Mouse (Mus musculus) ZHBTc4 (cell line): Measurements from ENCODE around the gene Tpp1.
"Not testable (repeated sequence)": the region's sequence is repeated elsewhere in the genome, so short reads cannot be mapped to it uniquely, and the experiment has no call there.

Experiments used
- DNase-seq: peaks from one replicate; pipeline ENCODE4 v3.0.0-alpha.2; 2011; ENCODE audit warnings: low read depth, low spot score

Tpp1 gene

DNA sequence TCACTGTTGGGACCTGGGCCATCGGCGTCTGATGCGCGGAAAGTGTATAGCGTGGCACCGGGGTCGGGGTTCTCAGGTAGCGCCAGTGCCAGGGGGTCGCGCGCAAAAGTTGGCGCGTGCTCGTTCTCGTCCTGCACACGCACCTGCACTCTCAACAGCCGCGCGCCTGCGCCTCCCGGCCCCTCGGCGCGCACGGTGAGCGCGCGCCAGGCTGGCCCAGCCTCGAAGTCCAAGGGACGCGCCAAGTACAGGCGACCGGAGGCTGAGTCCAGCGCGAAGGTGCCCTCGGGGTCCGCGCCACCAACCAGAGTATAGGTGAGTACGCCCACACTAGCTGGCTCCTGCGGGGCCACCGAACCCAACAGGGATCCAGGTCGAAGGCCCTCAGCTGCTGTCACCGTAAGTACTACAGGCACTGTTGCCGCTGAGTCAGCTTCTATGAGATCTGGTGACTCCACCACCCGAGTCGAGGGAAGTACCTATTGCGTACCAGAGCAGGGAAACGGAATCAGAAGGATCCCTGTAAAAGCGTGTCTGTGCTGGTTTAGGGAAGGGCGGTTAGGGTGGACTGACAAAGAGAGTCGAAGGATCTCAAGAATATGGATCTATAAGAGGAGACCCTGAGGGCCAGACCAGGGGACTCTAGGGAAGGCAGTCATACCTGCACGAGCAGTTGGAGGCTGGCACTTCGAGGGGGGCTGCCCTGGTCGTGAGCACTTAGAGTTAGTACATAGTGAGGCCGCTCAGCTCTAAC, 10.7 kb upstream of the Tpp1 start:
- peak; percentile 48 for DNase-seq

DNA sequence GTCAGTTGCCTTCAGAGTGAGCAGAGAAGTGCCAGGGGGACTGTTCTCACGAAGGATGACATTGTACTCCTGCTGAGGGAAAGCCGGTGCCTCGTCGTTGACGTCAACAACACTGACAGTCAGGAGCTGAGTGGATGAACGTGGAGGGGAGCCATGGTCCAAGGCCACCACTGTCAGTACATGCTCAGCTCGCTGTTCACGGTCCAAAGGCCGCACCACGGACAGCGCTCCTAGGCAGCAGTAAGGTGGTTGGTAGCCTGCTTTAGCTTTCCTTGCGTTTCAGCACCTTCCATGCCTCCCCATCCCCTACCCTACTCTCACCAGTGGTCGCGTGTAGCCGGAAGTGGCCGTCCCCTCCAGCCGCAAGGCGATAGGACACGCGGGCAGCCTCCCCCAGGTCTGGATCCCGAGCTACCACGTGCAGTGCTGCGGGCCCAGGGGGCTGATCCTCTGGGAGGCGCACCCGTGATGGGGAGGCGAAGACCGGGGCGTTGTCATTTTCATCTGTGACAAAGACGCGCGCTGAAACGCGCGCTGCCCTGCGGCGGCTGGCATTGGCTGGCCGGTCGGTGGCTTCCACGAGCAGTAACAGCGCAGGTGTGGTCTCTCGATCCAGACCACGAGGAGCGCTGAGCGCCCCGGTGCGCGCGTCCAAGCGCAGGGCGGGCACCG, 9.9 kb upstream of the Tpp1 start:
- DNase-seq: peak; percentile 72

DNA sequence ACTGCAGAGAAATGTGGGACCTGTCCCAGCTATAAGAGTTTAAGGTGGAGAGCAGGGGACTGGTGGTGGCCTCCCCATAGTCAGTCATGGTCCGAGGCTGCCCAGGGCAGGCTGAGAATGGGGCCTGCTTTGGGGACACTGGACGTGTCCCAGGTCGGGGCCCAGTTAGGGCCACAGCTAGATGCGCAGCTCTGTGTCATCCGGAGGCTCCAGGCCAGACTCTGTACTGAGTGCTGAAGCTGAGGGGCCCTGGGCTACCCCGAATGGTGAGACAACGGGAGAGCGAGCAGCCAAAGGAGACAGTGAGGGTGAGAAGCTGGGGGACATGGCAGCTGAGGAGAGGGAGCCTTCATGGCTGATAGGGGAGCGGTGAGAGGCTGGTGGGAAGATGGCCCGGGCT, 1.2 kb upstream of the Tpp1 start:
- no peak for DNase-seq

DNA sequence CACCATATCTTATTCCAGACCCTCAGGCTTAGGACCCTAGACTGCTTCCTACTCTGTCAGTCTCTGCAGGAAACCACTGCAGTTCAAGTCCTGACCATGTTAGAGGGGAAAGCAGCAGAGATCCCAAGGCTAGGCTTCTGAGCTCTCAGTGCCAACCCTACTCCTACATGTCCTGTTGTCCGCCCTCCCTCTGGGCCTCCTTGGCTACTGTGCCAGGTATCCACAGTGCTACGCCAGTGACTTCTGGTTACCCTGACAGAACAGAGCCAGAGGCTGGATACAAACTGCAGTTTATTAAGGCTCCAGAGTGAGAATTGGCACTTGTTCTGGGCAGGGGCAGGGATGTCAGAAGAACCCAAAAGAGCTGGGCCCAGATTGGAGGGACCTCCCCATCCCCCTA, 681 bp upstream of the Tpp1 start:
- DNase-seq: no peak

- DNase-seq: no peak
Observed at GRCm38 (mm10) chr7:105747776-105748175, 4.3 kb downstream of the Tpp1 start.

DNA sequence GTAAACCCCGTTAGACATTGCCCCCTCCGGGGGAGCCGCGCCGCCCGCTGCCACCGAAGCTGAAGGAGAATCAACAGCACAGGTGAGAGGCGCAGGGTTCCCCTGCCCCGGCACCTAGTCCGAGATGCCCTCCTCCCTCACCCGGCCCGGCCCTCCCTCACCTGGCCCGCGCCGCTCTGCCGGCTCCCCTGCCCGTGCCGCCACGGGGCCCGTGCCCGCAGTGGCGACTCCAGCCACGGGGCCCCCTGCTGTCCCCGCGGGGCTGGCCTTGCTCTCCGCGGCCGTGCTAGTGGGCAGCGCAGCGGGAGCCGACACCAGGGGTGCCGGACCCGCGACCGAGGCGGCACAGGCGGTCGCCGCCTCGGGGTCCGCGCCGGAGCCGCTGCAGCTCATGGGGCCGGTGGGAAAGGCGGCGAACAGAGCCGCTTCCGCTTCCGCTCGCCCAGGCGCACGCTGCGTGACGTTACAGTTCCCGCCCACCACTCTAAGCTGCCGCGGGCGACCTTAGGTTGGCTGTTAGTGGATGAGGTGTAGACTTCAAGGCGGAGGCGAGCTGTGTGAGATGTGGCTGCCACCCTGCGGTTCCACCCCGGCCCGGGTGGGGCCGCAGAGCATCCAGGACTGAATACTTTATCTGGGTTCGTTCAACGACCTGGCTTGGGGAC, 8.0 kb downstream of the Tpp1 start, which contains the start of gene Taf10:
Taf10 (minus strand) TSS at position 436 of the 665 bp plus-strand sequence.
- DNase-seq: peak; percentile 97

DNA sequence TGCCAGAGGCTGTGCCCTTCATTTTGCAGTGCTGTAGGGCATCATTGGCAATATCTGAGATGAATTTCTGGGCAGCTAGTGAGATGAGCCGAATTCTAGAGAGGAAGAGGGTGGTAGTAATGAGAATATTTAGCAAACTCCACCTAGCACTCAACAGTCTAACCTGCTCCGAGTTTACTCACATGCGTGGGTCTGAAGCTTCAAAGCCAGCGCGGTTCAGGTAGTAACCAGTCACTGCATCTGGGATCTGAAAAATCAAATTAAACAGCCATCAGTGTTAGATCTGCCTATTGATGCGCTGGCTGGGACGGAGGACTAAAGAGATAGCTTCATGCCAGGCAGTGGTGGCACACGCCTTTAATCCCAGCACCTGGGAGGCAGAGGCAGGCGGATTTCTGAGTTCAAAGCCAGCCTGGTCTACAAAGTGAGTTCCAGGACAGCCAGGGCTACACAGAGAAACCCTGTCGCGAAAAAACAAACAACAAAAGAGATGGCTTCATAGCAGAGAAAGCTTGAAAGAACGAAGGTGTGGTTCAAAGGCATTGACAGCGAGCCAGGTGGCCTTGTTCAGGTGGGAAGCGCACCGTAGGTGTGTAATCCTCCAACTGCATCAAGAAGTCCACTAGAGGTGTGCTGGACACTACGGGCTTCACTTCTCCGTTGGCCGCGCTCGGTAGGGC, 8.6 kb downstream of the Tpp1 start:
- not testable (repeated sequence) for DNase-seq

DNA sequence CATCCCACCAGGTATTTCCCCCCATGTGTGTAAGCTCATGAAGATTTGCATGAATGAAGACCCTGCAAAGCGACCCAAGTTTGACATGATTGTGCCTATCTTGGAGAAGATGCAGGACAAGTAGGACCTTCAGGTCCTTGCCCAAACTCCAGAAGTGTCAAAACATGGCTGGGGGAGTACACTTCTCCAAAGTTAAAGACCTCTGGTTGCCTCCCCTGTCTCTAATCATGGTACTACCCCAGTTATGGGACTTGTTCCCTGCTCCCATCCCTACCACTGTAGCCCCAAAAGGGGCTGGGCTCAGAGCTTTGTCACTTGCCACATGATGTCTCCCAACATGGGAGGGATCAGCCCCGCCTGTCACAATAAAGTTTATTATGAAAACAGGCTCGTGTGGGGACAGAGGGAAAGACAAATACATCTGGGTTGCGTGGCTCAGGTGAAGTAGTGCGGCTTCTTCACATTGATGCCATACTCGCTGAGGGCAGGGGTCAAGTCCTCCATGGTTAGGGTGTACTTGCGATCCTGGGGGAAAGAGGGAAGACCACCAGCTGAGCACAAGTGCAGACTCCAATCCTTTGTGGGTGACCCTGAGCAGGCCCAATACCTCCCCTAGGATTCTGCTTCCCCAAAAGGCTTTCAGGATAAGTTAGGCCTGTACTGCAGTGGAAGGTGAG, 9.4 kb downstream of the Tpp1 start:
- not testable (repeated sequence) for DNase-seq

- no peak for DNase-seq
Observed at GRCm38 (mm10) chr7:105741978-105742377, 10.1 kb downstream of the Tpp1 start.

GRCm38 (mm10) chr7:105740851-105741250, 11.2 kb downstream of the Tpp1 start:
- no peak for DNase-seq

GRCm38 (mm10) chr7:105740089-105740795, 11.8 kb downstream of the Tpp1 start:
- DNase-seq: no peak

- DNase-seq: peak; percentile 44
Observed at GRCm38 (mm10) chr7:105738948-105739347, 13.1 kb downstream of the Tpp1 start.

GRCm38 (mm10) chr7:105738286-105738685, 13.7 kb downstream of the Tpp1 start:
- no peak for DNase-seq

DNA sequence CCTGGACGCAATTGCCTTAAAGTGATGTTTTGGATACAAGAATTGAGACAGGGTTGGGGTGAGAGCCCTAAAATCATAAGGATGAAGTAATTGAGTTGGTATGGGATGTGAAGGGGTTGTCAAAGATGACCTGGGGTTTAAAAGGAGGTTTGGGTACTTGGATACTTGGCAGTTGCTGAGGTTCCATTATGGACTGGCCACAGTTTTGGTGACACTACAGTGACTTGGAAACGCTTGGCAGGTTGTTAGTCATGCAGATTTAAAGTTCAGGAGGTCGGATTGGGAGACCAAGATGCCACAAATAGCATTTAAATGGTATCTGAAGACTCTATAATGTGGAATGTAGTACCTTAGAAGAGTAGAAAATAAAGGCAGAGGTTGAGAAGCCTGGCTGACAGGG, 14.4 kb downstream of the Tpp1 start:
- no peak for DNase-seq

GRCm38 (mm10) chr7:105736911-105737521, 15.0 kb downstream of the Tpp1 start, which contains the start of gene Rrp8:
Rrp8 (minus strand) TSS chr7:105737385.
- DNase-seq: peak; percentile 30

DNA sequence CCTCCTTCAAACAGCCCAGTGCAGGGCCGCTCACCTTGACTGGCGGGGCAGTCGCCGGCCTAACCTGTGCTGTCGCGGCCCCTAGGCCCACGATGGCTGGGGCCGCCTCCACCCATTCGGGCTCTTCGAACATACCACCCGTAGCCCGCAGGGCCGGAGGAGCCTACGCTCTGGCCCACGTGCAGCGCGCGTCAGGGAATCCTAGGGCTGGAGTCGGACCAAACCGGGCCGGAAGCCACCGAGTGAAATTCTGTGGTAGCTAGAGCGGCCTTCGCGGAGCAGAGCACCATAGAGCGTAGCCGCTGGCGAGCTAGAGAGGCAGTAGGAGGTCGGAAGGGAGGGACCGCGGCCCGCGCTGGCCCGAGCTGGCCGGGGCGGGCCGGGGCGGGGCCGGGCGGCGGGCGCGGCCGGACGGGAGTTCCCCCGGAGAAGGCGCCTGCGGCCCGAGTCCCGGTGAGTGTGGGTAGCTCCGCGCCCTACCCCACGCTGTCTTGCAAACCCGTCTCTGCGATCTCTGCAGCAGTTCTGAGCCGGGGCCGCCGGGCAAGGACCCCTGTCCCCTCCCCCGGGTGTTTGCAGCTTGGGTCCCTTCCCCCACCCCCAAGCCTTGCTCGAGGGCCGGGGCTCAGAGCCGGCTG, 15.7 kb downstream of the Tpp1 start, which contains the start of gene Ilk:
Ilk (plus strand) TSS at position 329 of the 638 bp plus-strand sequence.
- peak; percentile 92 for DNase-seq

GRCm38 (mm10) chr7:105735464-105735863, 16.6 kb downstream of the Tpp1 start:
- DNase-seq: not testable (repeated sequence)

DNA sequence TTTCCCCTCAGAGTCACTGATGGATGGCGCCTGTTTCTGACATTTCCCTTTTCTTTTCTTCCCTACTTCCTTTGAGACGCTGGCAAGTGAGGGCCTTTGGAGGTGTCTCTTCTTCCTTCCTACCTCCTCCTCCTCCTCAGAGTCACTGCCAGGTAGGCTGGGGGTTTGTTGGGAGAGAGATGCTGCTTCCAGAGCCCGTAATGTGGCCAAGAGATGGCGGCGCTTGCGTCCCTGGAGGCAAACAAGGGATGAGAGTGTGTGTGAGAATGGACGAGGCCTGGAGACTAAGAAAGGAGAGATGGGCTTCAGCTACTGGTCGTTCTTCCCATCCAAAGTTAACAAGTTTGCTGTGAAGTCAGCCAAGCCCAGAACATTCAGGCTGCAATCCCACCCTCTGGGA, 17.2 kb downstream of the Tpp1 start:
- DNase-seq: no peak

- no peak for DNase-seq
Observed at GRCm38 (mm10) chr7:105733836-105734235, 18.2 kb downstream of the Tpp1 start.
